Mouse (Mus musculus): ENCODE data around the gene Tom1l2. TPM values are rescaled to one million over a fixed set of nuclear protein-coding genes. Genes with fewer than 3 reads are reported as not detected.

The Tom1l2 gene
- polyA plus RNA-seq, 1 experiment from 2014 or later, result 9.0 TPM

- 79% methylated on average over 4 of the region's 4 CpGs for WGBS
- H3K27me3 ChIP-seq (ENCODE audit: control insufficient read depth, insufficient read depth, low read length), result no peaks in the 10 kb centered on the region
- no peak overlapping the region for H3K27ac ChIP-seq (replicated peaks; ENCODE audit: low read depth, low read length)
- H3K4me2 ChIP-seq (ENCODE audit: low read depth, low read length), result no peak overlapping the region
- 0 out of 2 replicates have a peak, but pooled peaks cover 2% of the 10 kb centered on the region for H3K4me1 ChIP-seq (ENCODE audit: control insufficient read depth, insufficient read depth, low read length)
- DNase-seq (ENCODE audit: low spot score) (no peak), ATAC-seq (replicated peaks; ENCODE audit: insufficient number of reproducible peaks, low FRiP score, low TSS enrichment, low read depth) (no peak)
- H3K36me3 ChIP-seq (replicated peaks; ENCODE audit: control insufficient read depth, insufficient read depth, low read depth, low read length), result no peaks in the 10 kb centered on the region
- no peak overlapping the region for H3K9ac ChIP-seq (replicated peaks; ENCODE audit: low read length)
- H3K4me3 ChIP-seq (ENCODE audit: low read depth, low read length), result no peak overlapping the region
- no peaks in the 10 kb centered on the region for H3K9me3 ChIP-seq (replicated peaks; ENCODE audit: control insufficient read depth, low read length)
These were observed 66.4 kb downstream of the Tom1l2 start for GRCm38 (mm10) chr11:60286311-60286710.

DNA sequence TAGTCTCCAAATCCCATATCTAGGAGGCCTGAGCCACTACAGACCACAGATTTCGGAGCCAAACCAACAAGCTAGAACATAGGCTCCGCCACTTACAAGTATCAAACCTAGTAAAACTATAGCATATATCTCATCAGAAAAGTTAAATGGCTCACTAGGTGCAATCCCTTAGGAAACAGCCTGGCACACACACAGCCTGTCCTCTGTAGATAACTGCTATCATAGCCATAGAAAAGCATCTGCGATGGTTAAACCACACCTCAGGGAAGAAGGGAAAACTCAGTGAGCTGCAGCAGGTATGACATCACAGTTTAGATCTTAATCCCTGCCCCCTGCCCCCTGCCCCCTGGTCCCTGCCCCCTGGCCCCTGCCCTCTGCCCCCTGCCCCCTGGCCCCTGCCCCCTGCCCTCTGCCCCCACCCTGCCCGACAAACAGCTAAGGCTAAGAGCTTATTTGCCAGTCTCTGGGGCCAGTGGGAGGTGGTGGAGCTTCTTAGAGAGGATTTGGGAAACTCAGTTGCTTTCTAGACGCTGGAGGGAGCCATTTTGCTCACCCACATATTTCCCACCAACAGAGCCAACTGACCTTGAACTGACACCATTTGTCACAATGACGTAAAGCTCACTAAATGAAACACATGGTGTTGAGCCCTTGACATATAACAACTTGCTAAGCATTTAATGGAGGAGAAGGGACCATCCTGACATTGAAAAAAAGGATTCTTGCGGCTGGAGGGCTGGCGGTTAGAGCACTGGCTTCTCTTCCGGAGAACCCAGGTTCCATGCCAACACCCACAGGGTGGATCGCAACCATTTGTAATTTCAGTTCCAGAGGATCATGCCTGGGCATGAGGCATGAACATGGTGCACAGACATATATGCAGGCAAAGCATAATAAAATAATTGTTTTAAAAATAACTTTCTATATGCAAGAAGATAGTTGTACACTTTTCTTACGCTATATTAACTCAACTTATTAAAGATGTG lies 72.0 kb downstream of the Tom1l2 start:
- Histone ChIP-seq H3K4me2 (ENCODE audit: low read depth, low read length) (no peak overlapping the region), H3K36me3 (replicated peaks; ENCODE audit: control insufficient read depth, insufficient read depth, low read depth, low read length) (no peaks in the 10 kb centered on the region; the same call in 1 of the 2 replicates), H3K27me3 (ENCODE audit: control insufficient read depth, insufficient read depth, low read length) (no peaks in the 10 kb centered on the region), H3K4me3 (ENCODE audit: low read depth, low read length) (no peak overlapping the region), H3K4me1 (ENCODE audit: control insufficient read depth, insufficient read depth, low read length) (no peaks in the 10 kb centered on the region), H3K27ac (replicated peaks; ENCODE audit: low read depth, low read length) (no peak overlapping the region), H3K9ac (replicated peaks; ENCODE audit: low read length) (no peak overlapping the region), H3K9me3 (replicated peaks; ENCODE audit: control insufficient read depth, low read length) (no peaks in the 10 kb centered on the region)
- ATAC-seq (replicated peaks; ENCODE audit: insufficient number of reproducible peaks, low FRiP score, low TSS enrichment, low read depth) (no peak), DNase-seq (ENCODE audit: low spot score) (no peak)
- WGBS, result 79% methylated on average over 11 of the region's 11 CpGs

DNA sequence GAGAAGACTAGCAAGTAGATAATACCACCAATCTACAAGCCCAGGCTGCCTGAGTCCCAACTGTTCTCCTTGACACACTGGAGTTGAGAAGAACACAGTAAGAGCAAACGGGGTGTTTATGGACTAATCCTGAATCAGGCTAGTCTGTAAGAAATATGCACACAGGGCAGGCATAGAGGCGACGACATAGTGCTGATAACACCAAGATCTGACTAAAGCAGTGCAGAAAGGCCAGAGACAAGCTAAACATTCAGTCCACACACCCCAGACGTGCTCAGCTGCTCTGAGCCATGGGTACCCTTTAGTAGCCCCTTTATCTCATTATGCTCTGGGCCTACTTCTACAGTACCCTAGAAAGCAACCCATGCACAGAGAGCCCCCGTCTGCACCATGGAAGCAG lies 73.2 kb downstream of the Tom1l2 start:
- Histone ChIP-seq H3K4me2 (ENCODE audit: low read depth, low read length) (no peak overlapping the region), H3K27me3 (ENCODE audit: control insufficient read depth, insufficient read depth, low read length) (no peaks in the 10 kb centered on the region), H3K9ac (replicated peaks; ENCODE audit: low read length) (no peak overlapping the region), H3K4me1 (ENCODE audit: control insufficient read depth, insufficient read depth, low read length) (no peaks in the 10 kb centered on the region), H3K27ac (replicated peaks; ENCODE audit: low read depth, low read length) (no peak overlapping the region), H3K9me3 (replicated peaks; ENCODE audit: control insufficient read depth, low read length) (no peaks in the 10 kb centered on the region), H3K36me3 (replicated peaks; ENCODE audit: control insufficient read depth, insufficient read depth, low read depth, low read length) (no peaks in the 10 kb centered on the region; the same call in 1 of the 2 replicates), H3K4me3 (ENCODE audit: low read depth, low read length) (no peak overlapping the region)
- WGBS, result 85% methylated on average over 5 of the region's 5 CpGs
- DNase-seq (ENCODE audit: low spot score) (no peak), ATAC-seq (replicated peaks; ENCODE audit: insufficient number of reproducible peaks, low FRiP score, low TSS enrichment, low read depth) (no peak)

DNA sequence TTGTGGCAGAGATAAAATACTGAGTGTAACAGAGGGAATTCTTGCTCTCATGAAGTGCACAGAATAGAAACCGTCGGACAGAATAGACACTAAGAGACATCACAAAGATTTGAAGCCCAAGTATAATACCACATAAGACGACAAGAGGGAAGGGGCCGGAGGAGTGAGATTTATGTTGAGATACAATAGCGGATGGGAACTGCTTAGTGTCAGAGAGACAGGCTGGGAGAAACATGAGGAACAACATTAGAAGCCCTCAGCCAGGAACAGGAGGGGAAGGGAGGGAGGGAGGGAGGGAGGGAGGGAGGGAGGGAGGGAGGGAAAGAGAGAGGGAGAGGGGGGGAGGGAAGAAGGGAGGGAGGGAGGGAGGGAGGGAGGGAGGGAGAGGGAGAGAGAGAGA lies 74.9 kb downstream of the Tom1l2 start:
- Histone ChIP-seq H3K27me3 (ENCODE audit: control insufficient read depth, insufficient read depth, low read length) (no peaks in the 10 kb centered on the region), H3K4me2 (ENCODE audit: low read depth, low read length) (no peak overlapping the region), H3K9ac (replicated peaks; ENCODE audit: low read length) (no peak overlapping the region), H3K4me1 (ENCODE audit: control insufficient read depth, insufficient read depth, low read length) (no peaks in the 10 kb centered on the region; the same call in 1 of the 2 replicates), H3K36me3 (replicated peaks; ENCODE audit: control insufficient read depth, insufficient read depth, low read depth, low read length) (no peaks in the 10 kb centered on the region; the same call in 1 of the 2 replicates), H3K27ac (replicated peaks; ENCODE audit: low read depth, low read length) (no peak overlapping the region), H3K9me3 (replicated peaks; ENCODE audit: control insufficient read depth, low read length) (no peaks in the 10 kb centered on the region), H3K4me3 (ENCODE audit: low read depth, low read length) (no peak overlapping the region)
- ATAC-seq (replicated peaks; ENCODE audit: insufficient number of reproducible peaks, low FRiP score, low TSS enrichment, low read depth), result no peak
- WGBS, result 65% methylated on average over 5 of the region's 5 CpGs
- no peak for DNase-seq (ENCODE audit: low spot score)

DNA sequence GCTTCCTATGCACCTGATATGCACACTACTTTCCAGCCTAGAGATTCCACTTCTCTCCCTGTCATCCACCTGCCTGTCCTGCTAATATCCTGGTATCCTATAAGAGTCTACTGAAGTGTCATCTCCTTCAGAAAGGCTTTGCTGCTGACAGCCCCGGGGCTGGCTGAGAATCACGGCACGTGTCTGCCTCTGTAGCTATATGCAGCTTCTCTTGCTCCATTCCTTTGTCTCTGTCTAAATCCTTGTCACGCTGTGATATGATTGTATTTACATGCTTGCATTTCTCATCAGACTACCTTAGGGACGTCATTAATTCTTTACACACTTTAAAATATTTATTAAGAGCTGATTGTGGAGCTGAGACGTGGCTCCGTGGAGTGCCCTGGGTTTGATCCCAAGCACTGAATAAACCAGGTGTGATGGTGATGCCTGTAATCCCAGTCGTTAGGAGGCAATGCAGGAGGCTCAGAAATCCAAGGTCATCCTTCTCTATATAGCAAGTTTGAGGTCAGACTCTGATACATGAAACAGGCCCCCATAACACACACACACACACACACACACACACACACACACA lies 75.5 kb downstream of the Tom1l2 start:
- Histone ChIP-seq H3K27ac (replicated peaks; ENCODE audit: low read depth, low read length) (no peak overlapping the region), H3K4me2 (ENCODE audit: low read depth, low read length) (no peak overlapping the region), H3K36me3 (replicated peaks; ENCODE audit: control insufficient read depth, insufficient read depth, low read depth, low read length) (no peaks in the 10 kb centered on the region; the same call in 1 of the 2 replicates), H3K27me3 (ENCODE audit: control insufficient read depth, insufficient read depth, low read length) (no peaks in the 10 kb centered on the region), H3K9ac (replicated peaks; ENCODE audit: low read length) (no peak overlapping the region), H3K4me1 (ENCODE audit: control insufficient read depth, insufficient read depth, low read length) (no peaks in the 10 kb centered on the region; the same call in 1 of the 2 replicates), H3K9me3 (replicated peaks; ENCODE audit: control insufficient read depth, low read length) (no peaks in the 10 kb centered on the region), H3K4me3 (ENCODE audit: low read depth, low read length) (no peak overlapping the region)
- DNase-seq (ENCODE audit: low spot score) (no peak), ATAC-seq (replicated peaks; ENCODE audit: insufficient number of reproducible peaks, low FRiP score, low TSS enrichment, low read depth) (no peak)
- 82% methylated on average over 8 of the region's 8 CpGs for WGBS

DNA sequence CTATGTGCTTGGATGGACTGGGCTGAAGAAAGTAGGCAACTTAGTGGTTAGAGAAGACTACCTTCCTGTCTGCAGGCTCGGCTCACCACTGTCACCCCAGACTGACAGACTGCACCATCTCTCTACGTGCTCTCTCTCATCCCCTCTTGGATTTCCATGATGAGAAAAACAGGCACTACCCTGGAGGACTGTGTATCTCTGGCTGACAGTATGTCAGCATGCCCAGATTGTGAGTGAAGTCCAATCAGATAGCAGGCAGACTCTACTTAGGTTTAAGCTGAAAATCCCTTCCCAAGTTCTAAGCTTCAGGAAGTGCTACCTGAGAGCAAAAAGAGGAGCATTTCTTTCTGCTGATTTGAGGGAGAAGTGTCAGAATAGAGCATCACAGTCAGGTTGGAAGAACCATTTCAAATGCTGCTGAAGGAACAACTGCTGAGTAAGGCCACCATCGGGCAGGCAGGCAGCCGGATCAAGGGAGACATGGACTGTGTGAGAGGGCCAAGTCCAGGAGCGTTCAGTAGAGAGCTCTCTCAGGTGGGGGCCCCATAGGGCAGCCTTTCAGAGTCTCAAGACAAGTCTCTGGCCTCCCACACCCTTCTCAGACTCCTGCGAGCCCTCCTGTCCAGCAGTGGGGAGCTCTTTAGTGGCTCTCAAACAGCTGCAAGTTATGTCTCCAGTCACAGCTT lies 76.2 kb downstream of the Tom1l2 start:
- no peak for DNase-seq (ENCODE audit: low spot score)
- Histone ChIP-seq H3K9me3 (replicated peaks; ENCODE audit: control insufficient read depth, low read length) (no peaks in the 10 kb centered on the region), H3K4me2 (ENCODE audit: low read depth, low read length) (no peak overlapping the region), H3K9ac (replicated peaks; ENCODE audit: low read length) (no peak overlapping the region), H3K27me3 (ENCODE audit: control insufficient read depth, insufficient read depth, low read length) (no peaks in the 10 kb centered on the region), H3K27ac (replicated peaks; ENCODE audit: low read depth, low read length) (no peak overlapping the region), H3K4me3 (ENCODE audit: low read depth, low read length) (no peak overlapping the region), H3K36me3 (replicated peaks; ENCODE audit: control insufficient read depth, insufficient read depth, low read depth, low read length) (no peaks in the 10 kb centered on the region; the same call in 1 of the 2 replicates), H3K4me1 (ENCODE audit: control insufficient read depth, insufficient read depth, low read length) (no peaks in the 10 kb centered on the region; the same call in 1 of the 2 replicates)
- no peak for ATAC-seq (replicated peaks; ENCODE audit: insufficient number of reproducible peaks, low FRiP score, low TSS enrichment, low read depth)
- 75% methylated on average over 6 of the region's 6 CpGs for WGBS

DNA sequence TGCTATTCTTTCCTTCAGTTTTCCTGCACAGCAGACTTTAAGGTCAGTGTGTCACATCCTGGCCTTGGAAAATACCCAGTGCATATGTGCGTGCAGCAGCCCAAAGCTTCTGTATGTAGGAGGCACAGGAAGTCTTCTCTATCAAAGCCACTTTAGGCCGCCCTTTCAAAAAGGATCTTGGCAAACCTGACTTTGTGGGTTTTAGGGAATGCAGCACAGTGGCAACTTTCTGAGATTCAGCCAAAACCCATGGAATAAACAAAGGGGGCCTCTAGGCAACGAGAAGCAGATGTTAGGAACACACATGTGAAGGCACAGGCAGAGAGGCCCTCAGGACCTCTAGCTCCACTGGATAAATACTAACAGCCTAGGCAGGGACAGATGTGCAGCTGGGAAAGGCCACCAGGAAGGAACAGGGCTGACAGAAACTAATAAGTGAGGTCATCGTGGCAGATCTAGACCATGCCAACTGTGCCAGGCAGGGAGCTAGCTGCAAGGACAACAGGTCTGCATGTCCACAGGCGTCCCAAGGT lies 79.4 kb downstream of the Tom1l2 start:
- no peaks in the 10 kb centered on the region for H3K9me3 ChIP-seq (replicated peaks; ENCODE audit: control insufficient read depth, low read length)
- H3K27ac ChIP-seq (replicated peaks; ENCODE audit: low read depth, low read length), result peak overlapping the region; percentile 75
- WGBS, result 31% methylated on average over 5 of the region's 5 CpGs
- no peak overlapping the region for H3K4me3 ChIP-seq (ENCODE audit: low read depth, low read length)
- ATAC-seq (replicated peaks; ENCODE audit: insufficient number of reproducible peaks, low FRiP score, low TSS enrichment, low read depth), result 0 out of 2 replicates have a peak, but pooled peaks have one; percentile 62
- no peaks in the 10 kb centered on the region for H3K27me3 ChIP-seq (ENCODE audit: control insufficient read depth, insufficient read depth, low read length)
- DNase-seq (ENCODE audit: low spot score), result peak; percentile 82
- no peak overlapping the region for H3K9ac ChIP-seq (replicated peaks; ENCODE audit: low read length)
- H3K4me1 ChIP-seq (ENCODE audit: control insufficient read depth, insufficient read depth, low read length), result no peaks in the 10 kb centered on the region; the same call in 1 of the 2 replicates
- H3K4me2 ChIP-seq (ENCODE audit: low read depth, low read length), result no peak overlapping the region
- H3K36me3 ChIP-seq (replicated peaks; ENCODE audit: control insufficient read depth, insufficient read depth, low read depth, low read length), result no peaks in the 10 kb centered on the region
